Mouse (Mus musculus) CH12.LX (cell line): ENCODE data around the gene Hist2h3c1. TPM values are rescaled to one million over a fixed set of nuclear protein-coding genes. Genes with fewer than 3 reads are reported as not detected.

Experiments
- DNase-seq: peaks from one replicate; pipeline ENCODE4 v3.0.0-alpha.2; 2013; ENCODE audit errors: extremely low read depth
- H3K27ac ChIP-seq: 2 replicates; pipeline ENCODE4 v1.5.1; 2012; ENCODE audit warnings: low read depth, mild to moderate bottlenecking, control low read depth, moderate library complexity; ENCODE audit not compliant: insufficient read depth
- H3K27me3 ChIP-seq: replicated peaks from 2 replicates; pipeline ENCODE3; 2012; ENCODE audit warnings: inconsistent platforms
- H3K36me3 ChIP-seq, 2 experiments: replicated peaks in 1 of 2; 2 replicates each; pipeline versions ENCODE3 to v1.6.1; 2012; ENCODE audit warnings: inconsistent platforms in 1 of 2, low read length in 1 of 2, mild to moderate bottlenecking in 1 of 2, mixed read lengths in 1 of 2, moderate library complexity in 1 of 2; ENCODE audit not compliant: control insufficient read depth in 1 of 2, insufficient read depth in 1 of 2
- H3K4me1 ChIP-seq, 2 experiments: 2 replicates each; pipeline ENCODE4 v1.6.1; 2012; ENCODE audit warnings: inconsistent platforms in 1 of 2, moderate library complexity in 1 of 2; ENCODE audit not compliant: insufficient read depth in 2 of 2, control insufficient read depth in 1 of 2
- H3K4me2 ChIP-seq: 2 replicates; pipeline ENCODE4 v1.6.1; 2012; ENCODE audit warnings: low read depth, mild to moderate bottlenecking, control low read depth; ENCODE audit not compliant: poor library complexity, insufficient read depth, severe bottlenecking
- H3K4me3 ChIP-seq, 3 experiments: fragments of 150-350 bp in 1 of 3; sonication (generic) in 1 of 3; replicated peaks in 1 of 3; 2 replicates each; pipeline versions ENCODE3 to v1.5.1; 2011 to 2012; ENCODE audit warnings: low read depth in 2 of 3, low read length in 2 of 3, mild to moderate bottlenecking in 2 of 3, moderate library complexity in 2 of 3, control low read depth in 1 of 3, improper control_type of control experiment in 1 of 3, inconsistent platforms in 1 of 3, mixed read lengths in 1 of 3; ENCODE audit not compliant: poor library complexity in 1 of 3
- H3K79me2 ChIP-seq: replicated peaks from 2 replicates; pipeline ENCODE4 v1.6.1; 2012; ENCODE audit warnings: mild to moderate bottlenecking, moderate library complexity; ENCODE audit not compliant: control insufficient read depth, poor library complexity, insufficient read depth, severe bottlenecking; ENCODE audit errors: extremely low read depth
- H3K9ac ChIP-seq: 2 replicates; pipeline ENCODE4 v1.6.1; 2012; ENCODE audit warnings: low read depth, mild to moderate bottlenecking, control low read depth, moderate library complexity; ENCODE audit not compliant: insufficient read depth
- H3K9me3 ChIP-seq: replicated peaks from 2 replicates; pipeline ENCODE3; 2012; ENCODE audit warnings: low read length, inconsistent platforms, mixed read lengths
- CHD2 ChIP-seq: IDR thresholded peaks from 2 replicates; pipeline ENCODE4 v1.6.1; 2011; ENCODE audit warnings: low read length, improper control_type of control experiment
- EP300 ChIP-seq: IDR thresholded peaks from 2 replicates; pipeline ENCODE4 v1.6.1; 2011; ENCODE audit warnings: low read length, improper control_type of control experiment
- ETS1 ChIP-seq: conservative IDR thresholded peaks from 2 replicates; pipeline ENCODE4 v1.6.1; 2012; ENCODE audit warnings: low read depth, mild to moderate bottlenecking, inconsistent platforms, low read length, improper control_type of control experiment, moderate library complexity
- GABPA ChIP-seq: IDR thresholded peaks from 2 replicates; pipeline ENCODE4 v1.6.1; 2012; ENCODE audit warnings: low read depth, low read length, improper control_type of control experiment, inconsistent platforms; ENCODE audit not compliant: insufficient replicate concordance
- HCFC1 ChIP-seq: IDR thresholded peaks from 2 replicates; pipeline ENCODE4 v1.6.1; 2012; ENCODE audit warnings: low read depth, mild to moderate bottlenecking, inconsistent platforms, low read length, improper control_type of control experiment
- JUN ChIP-seq: IDR thresholded peaks from 2 replicates; pipeline ENCODE4 v1.6.1; 2011; ENCODE audit warnings: low read depth, mild to moderate bottlenecking, low read length, improper control_type of control experiment, moderate library complexity; ENCODE audit not compliant: insufficient read depth
- KAT2A ChIP-seq: IDR thresholded peaks from 2 replicates; pipeline ENCODE4 v1.6.1; 2012; ENCODE audit warnings: low read length, improper control_type of control experiment, inconsistent platforms; ENCODE audit not compliant: insufficient replicate concordance
- MAX ChIP-seq: IDR thresholded peaks from 2 replicates; pipeline ENCODE4 v1.6.1; 2011; ENCODE audit warnings: low read length, improper control_type of control experiment
- PAX5 ChIP-seq: IDR thresholded peaks from 2 replicates; pipeline ENCODE4 v1.6.1; 2012; ENCODE audit warnings: low read length, inconsistent platforms, mixed read lengths
- POLR2AphosphoS2 ChIP-seq: IDR thresholded peaks from 2 replicates; pipeline ENCODE4 v1.6.1; 2011; ENCODE audit warnings: low read depth, low read length, improper control_type of control experiment
- SMC3 ChIP-seq: IDR thresholded peaks from 2 replicates; pipeline ENCODE4 v1.6.1; 2011; ENCODE audit warnings: low read depth, low read length, improper control_type of control experiment
- UBTF ChIP-seq: IDR thresholded peaks from 2 replicates; pipeline ENCODE4 v1.6.1; 2012; ENCODE audit warnings: low read depth, mild to moderate bottlenecking, inconsistent platforms, low read length, improper control_type of control experiment, moderate library complexity
- USF1 ChIP-seq: IDR thresholded peaks from 2 replicates; pipeline ENCODE4 v1.6.1; 2014; ENCODE audit warnings: low read depth, mild to moderate bottlenecking, inconsistent platforms, low read length, improper control_type of control experiment
- ZKSCAN1 ChIP-seq: IDR thresholded peaks from 2 replicates; pipeline ENCODE4 v1.6.1; 2012; ENCODE audit warnings: low read depth, inconsistent platforms, low read length, improper control_type of control experiment, borderline replicate concordance
- ZNF384 ChIP-seq: IDR thresholded peaks from 2 replicates; pipeline ENCODE4 v1.6.1; 2012; ENCODE audit warnings: low read depth, low read length, improper control_type of control experiment, inconsistent platforms
- dilution Hi-C: fragments of 300-500 bp; cut with MboI; formaldehyde crosslinking; loops from 2 replicates; pipeline ENCODE4 v1.14.3; 2020; ENCODE audit warnings: low sequenced_read_pairs; ENCODE audit not compliant: extremely low pct_unique_long_range_greater_than_20kb, extremely low pct_ligation_motif_present
- in situ Hi-C: fragments of 300-500 bp; cut with MboI; formaldehyde crosslinking; loops from 3 replicates; pipeline ENCODE4 v1.14.3; 2019; ENCODE audit warnings: low sequenced_read_pairs, low pct_ligation_motif_present, low pct_unique_long_range_greater_than_20kb, mixed read lengths
- polyA plus RNA-seq: library from polyadenylated mRNA; unstranded; fragments of >175 nt; gene quantifications from 2 replicates; pipeline ENCODE4 v1.2.1, GENCODE M21; 2012; ENCODE audit warnings: low read depth; ENCODE audit not compliant: insufficient read length
- total RNA-seq, 2 experiments: library from RNA; depleted of rRNA; stranded (reverse); fragments of 300-350 nt in 1 of 2; fragments of >200 nt in 1 of 2; gene quantifications; 2 replicates each; pipeline ENCODE4 v1.2.3; 2012 to 2014

Gene Hist2h3c1
- total and polyA plus RNA-seq, 3 experiments, result 0.33 to 1.4 (median 1.4) TPM

- TF ChIP-seq HCFC1 (peak; percentile 67), PAX5 (no peak), ZNF384 (no peak), POLR2AphosphoS2 (peak; percentile 98), JUN (no peak), SMC3 (peak; percentile 2; the same call in 1 of the 2 replicates), ETS1 (no peak; the same call in 1 of the 2 replicates), KAT2A (0 out of 2 replicates have a peak, but pooled peaks have one; percentile 46), CHD2 (no peak; the same call in 1 of the 2 replicates), ZKSCAN1 (no peak), USF1 (no peak), UBTF (0 out of 2 replicates have a peak, but pooled peaks have one; percentile 58)
These were observed 23.3 kb downstream of the Hist2h3c1 start, which contains the start of gene Hist2h2bb (continued) for GRCm38 (mm10) chr3:96269511-96270474.

- no peaks in the 10 kb centered on the region for H3K36me3 ChIP-seq
- H3K9me3 ChIP-seq, result no peaks in the 10 kb centered on the region
- no peak overlapping the region for H3K4me2 ChIP-seq
- H3K27me3 ChIP-seq, result no peaks in the 10 kb centered on the region
- dilution Hi-C loops, result no loop called here
- TF ChIP-seq MAX (no peak), ETS1 (no peak), GABPA (no peak), EP300 (no peak)
- in situ Hi-C loops, result no loop called here
- no peaks in the 10 kb centered on the region for H3K79me2 ChIP-seq
- DNase-seq, result no peak
- peaks cover 0 to 15% of the 10 kb centered on the region in 2 experiments; a peak in 2 of 4 replicates for H3K4me1 ChIP-seq
- no peak overlapping the region for H3K27ac ChIP-seq
- H3K9ac ChIP-seq, result no peak overlapping the region
- H3K4me3 ChIP-seq, result no peak overlapping the region
These were observed 27.3 kb downstream of the Hist2h3c1 start for GRCm38 (mm10) chr3:96273591-96274465.
